Mouse (Mus musculus) liver, embryonic 12.5 days (tissue): ENCODE measurements around the gene Galnt2. TPM values are rescaled to one million over a fixed set of nuclear protein-coding genes. Genes with fewer than 3 reads are reported as not detected.

Experiments
- ATAC-seq: fragments of 200-750 bp; cut with Nextera tagmentation; 2 replicates; pipeline ENCODE4 v1.8.0; 2017; ENCODE audit warnings: moderate number of reproducible peaks, mild to moderate bottlenecking, moderate library complexity
- H3K27ac ChIP-seq: fragments of 300-500 bp; sonication (generic); 2 replicates; pipeline ENCODE4 v1.5.1; 2016; ENCODE audit warnings: mild to moderate bottlenecking
- H3K27me3 ChIP-seq: fragments of 300-500 bp; sonication (generic); replicated peaks from 2 replicates; pipeline ENCODE4 v1.6.1; 2016; ENCODE audit warnings: mild to moderate bottlenecking, moderate library complexity
- H3K36me3 ChIP-seq: fragments of 300-500 bp; sonication (generic); 2 replicates; pipeline ENCODE4 v1.6.1; 2016; ENCODE audit warnings: mild to moderate bottlenecking, moderate library complexity
- H3K4me1 ChIP-seq: fragments of 300-500 bp; sonication (generic); 2 replicates; pipeline ENCODE4 v1.6.1; 2016
- H3K4me2 ChIP-seq: fragments of 300-500 bp; sonication (generic); 2 replicates; pipeline ENCODE4 v1.6.1; 2016; ENCODE audit warnings: mild to moderate bottlenecking, moderate library complexity
- H3K4me3 ChIP-seq: fragments of 300-500 bp; sonication (generic); 2 replicates; pipeline ENCODE4 v1.5.1; 2016; ENCODE audit warnings: mild to moderate bottlenecking, moderate library complexity
- H3K9ac ChIP-seq: fragments of 300-500 bp; sonication (generic); 2 replicates; pipeline ENCODE4 v1.6.1; 2016; ENCODE audit warnings: mild to moderate bottlenecking, moderate library complexity
- H3K9me3 ChIP-seq: fragments of 300-500 bp; sonication (generic); replicated peaks from 2 replicates; pipeline ENCODE4 v1.6.1; 2016; ENCODE audit warnings: mild to moderate bottlenecking, moderate library complexity
- WGBS: fragments of 180-500 bp; shearing (Covaris S2); methylation state at CpG from one replicate; pipeline ENCODE4 v1.1.7; 2016; ENCODE audit not compliant: insufficient replicate concordance; 5-methylcytosine and 5-hydroxymethylcytosine counted together
- polyA plus RNA-seq: library from polyadenylated mRNA; unstranded; fragments of >200 nt; fragmentation: Nextera tagmentation; extraction: Ambion mirVana; gene quantifications from 2 replicates; pipeline ENCODE4 v1.2.1, GENCODE M21; 2016

The Galnt2 gene
- polyA plus RNA-seq, 1 experiment from 2014 or later: 37.5 TPM

GRCm38 (mm10) chr8:124343151-124343550 lies 112.0 kb downstream of the Galnt2 start:
- Histone ChIP-seq H3K27me3 (no peaks in the 10 kb centered on the region), H3K4me1 (no peaks in the 10 kb centered on the region), H3K9me3 (no peaks in the 10 kb centered on the region), H3K27ac (no peak overlapping the region), H3K4me3 (no peak overlapping the region), H3K4me2 (no peak overlapping the region), H3K36me3 (peaks cover 61% of the 10 kb centered on the region), H3K9ac (no peak overlapping the region)
- ATAC-seq: no peak
- 90% methylated on average over 15 of the region's 15 CpGs for WGBS

- Histone ChIP-seq H3K9ac (no peak overlapping the region), H3K9me3 (no peaks in the 10 kb centered on the region), H3K4me3 (no peak overlapping the region), H3K27me3 (no peaks in the 10 kb centered on the region), H3K36me3 (peaks cover 52% of the 10 kb centered on the region), H3K4me2 (no peak overlapping the region), H3K4me1 (no peaks in the 10 kb centered on the region), H3K27ac (peak overlapping the region; percentile 38; the same call in 1 of the 2 replicates)
- WGBS: 71% methylated on average over 12 of the region's 12 CpGs
- no peak for ATAC-seq
Measured at GRCm38 (mm10) chr8:124343991-124344390, 112.8 kb downstream of the Galnt2 start.

- Histone ChIP-seq H3K9ac (no peak overlapping the region), H3K4me2 (no peak overlapping the region), H3K4me3 (no peak overlapping the region), H3K9me3 (no peaks in the 10 kb centered on the region), H3K4me1 (0 out of 2 replicates have a peak, but pooled peaks cover 3% of the 10 kb centered on the region), H3K36me3 (peaks cover 43% of the 10 kb centered on the region), H3K27ac (no peak overlapping the region), H3K27me3 (no peaks in the 10 kb centered on the region)
- WGBS: 81% methylated on average over 10 of the region's 10 CpGs
- no peak for ATAC-seq
Measured at GRCm38 (mm10) chr8:124345098-124345497, 113.9 kb downstream of the Galnt2 start.

- 0 out of 2 replicates have a peak, but pooled peaks cover 3% of the 10 kb centered on the region for H3K4me1 ChIP-seq
- 40% methylated on average over 19 of the region's 19 CpGs for WGBS
- no peak overlapping the region for H3K4me3 ChIP-seq
- ATAC-seq: 0 out of 2 replicates have a peak, but pooled peaks have one; percentile 36
- no peak overlapping the region for H3K4me2 ChIP-seq
- peaks cover 24% of the 10 kb centered on the region for H3K36me3 ChIP-seq
- H3K9me3 ChIP-seq: no peaks in the 10 kb centered on the region
- H3K9ac ChIP-seq: no peak overlapping the region
- H3K27ac ChIP-seq: no peak overlapping the region
- H3K27me3 ChIP-seq: no peaks in the 10 kb centered on the region
Measured at GRCm38 (mm10) chr8:124346852-124347523, 115.8 kb downstream of the Galnt2 start.

- no peaks in the 10 kb centered on the region for H3K27me3 ChIP-seq
- WGBS: 52% methylated on average over 1 of the region's 1 CpGs
- H3K36me3 ChIP-seq: peaks cover 18% of the 10 kb centered on the region
Measured at GRCm38 (mm10) chr8:124348087-124348486, 116.9 kb downstream of the Galnt2 start.

GRCm38 (mm10) chr8:124349663-124350062 lies 118.5 kb downstream of the Galnt2 start:
- Histone ChIP-seq H3K4me3 (no peak overlapping the region), H3K36me3 (peaks cover 5% of the 10 kb centered on the region), H3K27me3 (no peaks in the 10 kb centered on the region), H3K9ac (no peak overlapping the region), H3K9me3 (no peaks in the 10 kb centered on the region), H3K4me1 (0 out of 2 replicates have a peak, but pooled peaks cover 3% of the 10 kb centered on the region), H3K4me2 (no peak overlapping the region), H3K27ac (no peak overlapping the region)
- no peak for ATAC-seq
- 42% methylated on average over 7 of the region's 7 CpGs for WGBS

More at GRCm38 (mm10) chr8:124348087-124348486, 116.9 kb downstream of the Galnt2 start:
- Histone ChIP-seq H3K4me2 (no peak overlapping the region), H3K4me3 (no peak overlapping the region), H3K9me3 (no peaks in the 10 kb centered on the region), H3K27ac (no peak overlapping the region), H3K9ac (no peak overlapping the region), H3K4me1 (0 out of 2 replicates have a peak, but pooled peaks cover 3% of the 10 kb centered on the region)
- ATAC-seq: no peak

GRCm38 (mm10) chr8:124351636-124352035 lies 120.4 kb downstream of the Galnt2 start:
- 0 out of 2 replicates have a peak, but pooled peaks cover 3% of the 10 kb centered on the region for H3K4me1 ChIP-seq

GRCm38 (mm10) chr8:124360911-124361310 lies 129.7 kb downstream of the Galnt2 start:
- 61% methylated on average over 3 of the region's 3 CpGs for WGBS
- Histone ChIP-seq H3K27me3 (no peaks in the 10 kb centered on the region), H3K36me3 (no peaks in the 10 kb centered on the region), H3K27ac (no peak overlapping the region), H3K4me1 (no peaks in the 10 kb centered on the region), H3K4me2 (no peak overlapping the region), H3K9ac (no peak overlapping the region), H3K4me3 (no peak overlapping the region), H3K9me3 (no peaks in the 10 kb centered on the region)
- no peak for ATAC-seq

More at GRCm38 (mm10) chr8:124351636-124352035, 120.4 kb downstream of the Galnt2 start:
- 45% methylated on average over 5 of the region's 5 CpGs for WGBS
- Histone ChIP-seq H3K27me3 (no peaks in the 10 kb centered on the region), H3K27ac (no peak overlapping the region), H3K36me3 (no peaks in the 10 kb centered on the region), H3K4me2 (no peak overlapping the region), H3K4me3 (no peak overlapping the region), H3K9me3 (no peaks in the 10 kb centered on the region), H3K9ac (no peak overlapping the region)
- ATAC-seq: no peak

- Histone ChIP-seq H3K27ac (no peak overlapping the region), H3K36me3 (no peaks in the 10 kb centered on the region), H3K4me3 (no peak overlapping the region), H3K4me1 (no peaks in the 10 kb centered on the region), H3K9me3 (no peaks in the 10 kb centered on the region), H3K27me3 (no peaks in the 10 kb centered on the region), H3K4me2 (no peak overlapping the region), H3K9ac (no peak overlapping the region)
- 69% methylated on average over 11 of the region's 11 CpGs for WGBS
- no peak for ATAC-seq
Measured at GRCm38 (mm10) chr8:124361773-124362427, 130.7 kb downstream of the Galnt2 start.

- ATAC-seq: no peak
- Histone ChIP-seq H3K9me3 (no peaks in the 10 kb centered on the region), H3K4me1 (no peaks in the 10 kb centered on the region), H3K9ac (no peak overlapping the region), H3K36me3 (no peaks in the 10 kb centered on the region), H3K27ac (no peak overlapping the region), H3K4me2 (no peak overlapping the region), H3K4me3 (no peak overlapping the region), H3K27me3 (no peaks in the 10 kb centered on the region)
- WGBS: 63% methylated on average over 7 of the region's 7 CpGs
Measured at GRCm38 (mm10) chr8:124362589-124362988, 131.4 kb downstream of the Galnt2 start.

GRCm38 (mm10) chr8:124363337-124363736 lies 132.1 kb downstream of the Galnt2 start:
- H3K4me3 ChIP-seq: no peak overlapping the region
- H3K36me3 ChIP-seq: no peaks in the 10 kb centered on the region
- ATAC-seq: no peak
- no peaks in the 10 kb centered on the region for H3K27me3 ChIP-seq
- no peak overlapping the region for H3K27ac ChIP-seq
- WGBS: 83% methylated on average over 15 of the region's 15 CpGs
- H3K9me3 ChIP-seq: no peaks in the 10 kb centered on the region
- no peaks in the 10 kb centered on the region for H3K4me1 ChIP-seq
- no peak overlapping the region for H3K4me2 ChIP-seq
- H3K9ac ChIP-seq: no peak overlapping the region

GRCm38 (mm10) chr8:124368213-124368612 lies 137.0 kb downstream of the Galnt2 start:
- Histone ChIP-seq H3K27ac (no peak overlapping the region), H3K4me1 (no peaks in the 10 kb centered on the region), H3K36me3 (no peaks in the 10 kb centered on the region), H3K9ac (no peak overlapping the region), H3K9me3 (no peaks in the 10 kb centered on the region), H3K4me2 (no peak overlapping the region), H3K4me3 (no peak overlapping the region), H3K27me3 (no peaks in the 10 kb centered on the region)
- ATAC-seq: no peak
- WGBS: 13% methylated on average over 8 of the region's 8 CpGs
